Mouse (Mus musculus) cerebellum, adult 2 months (tissue): ENCODE measurements at regions not wholly inside any gene's neighbourhood (a gene's known extent, or its start where the extent isn't known, plus 50 kb on each side); places are given as distances from the start of the nearest gene placed in this dataset.

Experiments
- CTCF ChIP-seq: fragments of 200-500 bp; IDR thresholded peaks from 2 replicates; pipeline ENCODE4 v1.5.1; 2011; ENCODE audit warnings: low read depth, mild to moderate bottlenecking, control low read depth, low read length, moderate library complexity, borderline replicate concordance; ENCODE audit not compliant: insufficient read depth
- POLR2A ChIP-seq: fragments of 200-500 bp; IDR thresholded peaks from 2 replicates; pipeline ENCODE4 v1.6.1; 2011; ENCODE audit warnings: low read length, control low read depth, borderline replicate concordance; ENCODE audit not compliant: insufficient read depth

- TF ChIP-seq CTCF (no peak), POLR2A (no peak)
Measured at GRCm38 (mm10) chr19:35595384-35595783, 461.9 kb downstream of the Htr7 start.
